Mouse (Mus musculus) central nervous system, embryonic 11.5 days (tissue): Measurements from ENCODE around the gene Fem1a. TPM values are rescaled to one million over a fixed set of nuclear protein-coding genes. Genes with fewer than 3 reads are reported as not detected.

ENCODE experiments used
- polyA plus RNA-seq: library from polyadenylated mRNA; depleted of rRNA; stranded (reverse); fragments of >200 nt; gene quantifications from 2 replicates; pipeline ENCODE4 v1.2.3, GENCODE M21; 2012; rRNA removed

Gene Fem1a
- 13.1 and 15.6 TPM in 2 replicates for polyA plus RNA-seq

DNA sequence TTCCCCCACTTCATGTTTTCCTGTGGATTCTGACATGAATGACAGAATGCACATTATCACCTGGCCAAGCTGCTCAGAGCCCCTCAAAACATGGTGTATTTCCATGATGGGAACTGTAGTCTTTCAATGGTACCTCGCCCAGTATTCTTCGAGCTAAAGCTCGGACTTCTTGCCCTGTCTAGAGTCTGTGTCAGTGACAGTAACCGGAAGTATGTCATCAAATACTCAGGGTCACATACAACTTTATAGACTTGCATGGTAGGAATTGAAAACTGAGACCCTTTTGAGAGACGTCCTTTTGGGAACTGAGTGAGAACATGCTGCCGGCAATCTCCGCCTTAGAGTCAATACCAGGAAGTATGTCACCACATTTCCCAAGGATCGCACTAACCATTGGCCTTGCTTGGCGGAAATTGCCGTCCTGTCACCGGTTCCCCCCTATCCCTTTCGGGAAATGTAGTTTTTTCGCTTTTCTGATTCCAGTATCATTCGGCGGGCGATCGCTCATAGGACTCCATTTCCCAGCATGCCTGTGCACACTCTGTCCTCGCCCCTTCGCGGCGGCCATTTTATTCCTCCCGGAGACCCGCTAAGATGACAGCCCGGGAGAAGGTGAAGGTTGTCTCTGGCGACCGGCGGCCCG is at the start of gene Fem1a:
Gene Fem1a, plus strand, starts transcription at position 572 of the 643 bp plus-strand sequence.

DNA sequence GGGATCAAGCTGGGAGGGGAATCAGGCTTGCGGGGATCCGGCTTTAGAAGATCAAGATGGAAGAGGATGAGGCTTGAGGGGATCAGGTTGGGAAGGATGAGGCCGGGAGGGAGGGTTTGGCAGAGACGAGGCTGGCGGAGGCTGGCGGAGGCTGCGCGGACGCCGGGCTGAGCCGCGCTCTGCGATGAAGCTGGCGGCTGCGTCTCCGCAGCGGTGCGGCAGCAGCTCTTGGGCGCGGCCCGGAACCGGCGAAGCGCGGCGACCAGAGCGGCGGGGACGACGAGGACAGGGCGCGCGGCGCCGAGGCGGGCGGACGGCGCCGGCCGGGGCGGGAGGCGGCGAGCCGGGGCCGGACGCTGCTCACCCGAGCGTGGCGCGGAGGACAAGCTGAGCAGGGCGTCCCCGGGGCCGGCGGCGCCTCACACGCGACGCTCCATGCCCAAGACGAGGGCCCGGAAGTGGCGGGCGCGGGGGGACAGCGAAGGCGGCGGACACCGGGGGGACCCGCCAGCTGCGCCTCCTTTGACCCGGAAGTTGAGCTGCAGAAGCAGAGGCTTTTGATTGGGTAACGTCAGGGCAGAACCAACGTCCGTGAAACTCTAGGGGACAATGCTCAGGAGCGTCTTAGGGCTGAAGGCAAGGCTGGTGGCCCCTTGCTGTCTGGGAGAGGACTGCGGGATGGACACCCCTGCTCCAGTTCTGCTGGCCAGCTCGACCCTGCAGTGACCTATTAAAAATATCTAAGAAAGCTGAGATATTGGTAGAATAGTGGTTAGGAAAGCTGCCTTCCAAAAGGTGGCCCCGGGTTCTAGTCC is 38.0 kb upstream of the Fem1a start, which contains the start of gene Dpp9:
Gene Dpp9, minus strand, starts transcription at position 529 of the 815 bp plus-strand sequence.

GRCm38 (mm10) chr17:56276643-56277566 is 20.3 kb downstream of the Fem1a start, which contains the start of gene Ticam1:
TSS of gene Ticam1 (minus strand) at chr17:56276786.

GRCm38 (mm10) chr17:56292531-56293222 is 36.1 kb downstream of the Fem1a start, which contains the start of gene Plin3:
TSS of gene Plin3 (minus strand) at chr17:56292873.

GRCm38 (mm10) chr17:56300186-56300585 is 43.6 kb downstream of the Fem1a start, which contains the start of gene Arrdc5:
TSS of gene Arrdc5 (minus strand) at chr17:56300286.

DNA sequence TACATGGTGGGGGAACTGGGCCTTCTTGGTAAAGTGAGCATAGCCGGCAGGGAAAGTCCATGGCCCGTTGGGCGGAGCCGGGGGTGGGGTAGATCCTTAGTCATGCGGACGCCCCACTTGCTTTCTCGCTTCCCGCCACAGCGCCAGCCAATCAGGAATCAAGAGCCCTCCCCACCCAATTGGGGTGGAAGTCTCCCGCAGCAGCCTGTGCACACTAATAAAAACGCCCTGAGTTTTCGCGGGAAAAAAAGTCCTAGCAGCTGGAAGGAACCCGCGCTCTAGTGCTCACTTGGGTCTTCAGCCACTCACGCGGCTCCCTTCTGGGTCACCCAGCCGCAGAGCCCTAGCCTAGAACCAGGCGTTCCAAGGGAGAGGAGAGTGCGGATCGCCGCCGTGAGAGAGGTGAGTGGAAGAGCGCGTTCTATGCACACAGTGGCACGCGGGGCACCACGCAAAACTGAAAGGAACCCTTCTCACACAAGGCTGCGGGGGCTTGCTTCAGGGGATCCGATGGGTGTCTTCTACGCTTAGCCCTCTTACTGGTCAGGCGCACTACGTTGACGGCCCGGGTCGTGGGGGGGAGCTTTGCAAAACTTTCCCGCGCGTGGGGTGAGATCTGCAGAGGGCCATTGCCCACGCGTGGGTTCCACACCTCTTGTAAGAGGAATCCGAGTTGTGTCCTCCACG is 46.7 kb downstream of the Fem1a start, which contains the start of gene Uhrf1:
Gene Uhrf1, plus strand, starts transcription at position 162 of the 687 bp plus-strand sequence.

Other genes with a start within 250 kb of the Fem1a start
- gene Sh3gl1, start 220.2 kb upstream of the Fem1a start, polyA plus RNA-seq: 77.7 and 92.3 TPM in 2 replicates
- 35.8 and 121 TPM in 2 replicates for gene Chaf1a, start 216.4 kb upstream of the Fem1a start, polyA plus RNA-seq
- 47.3 and 53.2 TPM in 2 replicates for gene Ubxn6, start 181.8 kb upstream of the Fem1a start, polyA plus RNA-seq
- 143 and 299 TPM in 2 replicates for gene Hdgfl2, start 177.2 kb upstream of the Fem1a start, polyA plus RNA-seq
- gene Plin4, start 147.0 kb upstream of the Fem1a start, polyA plus RNA-seq: 0.04 and 0.06 TPM in 2 replicates
- 0.11 and 0.13 TPM in 2 replicates for gene Plin5, start 139.2 kb upstream of the Fem1a start, polyA plus RNA-seq
- 0.06 and 0.07 TPM in 2 replicates for gene Lrg1, start 134.8 kb upstream of the Fem1a start, polyA plus RNA-seq
- 7.0 and 7.3 TPM in 2 replicates for gene Sema6b, start 116.5 kb upstream of the Fem1a start, polyA plus RNA-seq
- 4.8 and 6.9 TPM in 2 replicates for gene Tnfaip8l1, start 94.3 kb upstream of the Fem1a start, polyA plus RNA-seq
- 50.1 and 59.6 TPM in 2 replicates for gene Mydgf, start 72.9 kb upstream of the Fem1a start, polyA plus RNA-seq
- gene Dpp9, start 37.9 kb upstream of the Fem1a start, polyA plus RNA-seq: 40.9 and 49.3 TPM in 2 replicates
- gene Ticam1, start 20.0 kb downstream of the Fem1a start, polyA plus RNA-seq: 2.1 and 4.8 TPM in 2 replicates
- 15.0 and 22.5 TPM in 2 replicates for gene Plin3, start 36.1 kb downstream of the Fem1a start, polyA plus RNA-seq
- gene Arrdc5, start 43.5 kb downstream of the Fem1a start, polyA plus RNA-seq: not detected in 2 replicates
- 152 and 161 TPM in 2 replicates for gene Uhrf1, start 46.5 kb downstream of the Fem1a start, polyA plus RNA-seq
- gene Kdm4b, start 69.3 kb downstream of the Fem1a start, polyA plus RNA-seq: 36.0 and 42.0 TPM in 2 replicates
- gene Ptprs, start 219.7 kb downstream of the Fem1a start, polyA plus RNA-seq: 558 and 686 TPM in 2 replicates